Mouse (Mus musculus): Measurements from ENCODE around the gene Snx21. TPM values are rescaled to one million over a fixed set of nuclear protein-coding genes. Genes with fewer than 3 reads are reported as not detected.

Snx21 gene
- 1 to 10 TPM; 2.9 to 3.7 TPM for total RNA-seq (2023)

GRCm38 (mm10) chr2:164785481-164786387, at the start of gene Snx21:
Snx21 (plus strand) TSS chr2:164785823.

GRCm38 (mm10) chr2:164745843-164746479, 39.7 kb upstream of the Snx21 start, which contains the start of the genes Wfdc3 and Dnttip1:
Wfdc3 (minus strand) TSS chr2:164745931.
Dnttip1 (plus strand) TSS chr2:164745983.

GRCm38 (mm10) chr2:164769258-164770037, 16.2 kb upstream of the Snx21 start, which contains the start of gene Ube2c:
Ube2c (plus strand) TSS chr2:164769898.

GRCm38 (mm10) chr2:164779481-164780086, 6.0 kb upstream of the Snx21 start, which contains the start of gene Tnnc2:
Tnnc2 (minus strand) TSS chr2:164779967.

GRCm38 (mm10) chr2:164804533-164805331, 19.1 kb downstream of the Snx21 start, which contains the start of the genes Acot8 and Zswim3:
Acot8 (minus strand) TSS chr2:164804882.
Zswim3 (plus strand) TSS chr2:164805098.

GRCm38 (mm10) chr2:164822636-164823165, 37.1 kb downstream of the Snx21 start, which contains the start of gene Zswim1:
Zswim1 (plus strand) TSS chr2:164822686.

GRCm38 (mm10) chr2:164828437-164828836, 42.8 kb downstream of the Snx21 start, which contains the start of gene Spata25:
Spata25 (minus strand) TSS chr2:164828537.

GRCm38 (mm10) chr2:164832748-164833301, 47.2 kb downstream of the Snx21 start, which contains the start of gene Ctsa:
Ctsa (plus strand) TSS chr2:164832873.

GRCm38 (mm10) chr2:164833314-164833959, 47.8 kb downstream of the Snx21 start, which contains the start of gene Neurl2:
Neurl2 (minus strand) TSS chr2:164833456.

Other genes with a start within 250 kb of the Snx21 start
- not detected for gene Wfdc2, start 223.4 kb upstream of the Snx21 start, total RNA-seq (2023)
- not detected for gene Spint3, start 212.4 kb upstream of the Snx21 start, total RNA-seq (2023)
- gene Wfdc6a, start 200.4 kb upstream of the Snx21 start, total RNA-seq (2023) = not detected
- not detected for gene Eppin, start 192.2 kb upstream of the Snx21 start, total RNA-seq (2023)
- gene Wfdc6b, start 172.3 kb upstream of the Snx21 start, total RNA-seq (2023) = not detected
- gene Wfdc8, start 172.2 kb upstream of the Snx21 start, total RNA-seq (2023) = not detected
- not detected for gene Wfdc16, start 147.0 kb upstream of the Snx21 start, total RNA-seq (2023)
- gene Wfdc10, start 129.8 kb upstream of the Snx21 start, total RNA-seq (2023) = 10 to 100 TPM in 1 of 2 experiments, 1 to 10 TPM in 1; 8.8 to 13.0 TPM
- not detected for gene Wfdc9, start 129.2 kb upstream of the Snx21 start, total RNA-seq (2023)
- gene Wfdc11, start 111.7 kb upstream of the Snx21 start, total RNA-seq (2023) = not detected
- gene Wfdc13, start 100.7 kb upstream of the Snx21 start, total RNA-seq (2023) = not detected
- gene Spint4, start 87.3 kb upstream of the Snx21 start, total RNA-seq (2023) = not detected
- gene Spint5, start 70.5 kb upstream of the Snx21 start, total RNA-seq (2023) = not detected
- not detected for gene Wfdc3, start 39.9 kb upstream of the Snx21 start, total RNA-seq (2023)
- 10 to 100 TPM; 32.0 to 40.8 TPM for gene Dnttip1, start 39.8 kb upstream of the Snx21 start, total RNA-seq (2023)
- gene Ube2c, start 15.9 kb upstream of the Snx21 start, total RNA-seq (2023) = 100 to 1,000 TPM; 109 to 112 TPM
- gene Tnnc2, start 5.9 kb upstream of the Snx21 start, total RNA-seq (2023) = not detected
- gene Acot8, start 19.1 kb downstream of the Snx21 start, total RNA-seq (2023) = 10 to 100 TPM; 47.9 to 53.1 TPM
- 1 to 10 TPM; 3.1 to 3.2 TPM for gene Zswim3, start 19.3 kb downstream of the Snx21 start, total RNA-seq (2023)
- 1 to 10 TPM; 3.2 to 5.0 TPM for gene Zswim1, start 36.9 kb downstream of the Snx21 start, total RNA-seq (2023)
- gene Spata25, start 42.7 kb downstream of the Snx21 start, total RNA-seq (2023) = not detected
- 100 to 1,000 TPM; 141 to 211 TPM for gene Ctsa, start 47.0 kb downstream of the Snx21 start, total RNA-seq (2023)
- gene Neurl2, start 47.6 kb downstream of the Snx21 start, total RNA-seq (2023) = 1 to 10 TPM; 1.7 to 3.7 TPM
- gene Pltp, start 71.9 kb downstream of the Snx21 start, total RNA-seq (2023) = 1 to 10 TPM; 5.4 to 5.7 TPM
- 10 to 100 TPM; 55.4 to 63.3 TPM for gene Pcif1, start 93.5 kb downstream of the Snx21 start, total RNA-seq (2023)
- gene Zfp335, start 125.9 kb downstream of the Snx21 start, total RNA-seq (2023) = 10 to 100 TPM; 31.0 TPM
- gene Mmp9, start 155.0 kb downstream of the Snx21 start, total RNA-seq (2023) = 1,000 to 10,000 TPM; 1,995 to 2,087 TPM
- 1 to 10 TPM; 5.8 to 7.0 TPM for gene Slc12a5, start 175.0 kb downstream of the Snx21 start, total RNA-seq (2023)
- gene Ncoa5, start 249.0 kb downstream of the Snx21 start, total RNA-seq (2023) = 10 to 100 TPM; 17.1 to 22.2 TPM

Data from neutrophil, adult 59 days (primary cell).